Mouse (Mus musculus) E14TG2a.4 (cell line): ENCODE measurements around the gene Actr1a.

Experiments used
- CTCF ChIP-seq: conservative IDR thresholded peaks from 2 replicates; pipeline ENCODE4 v1.5.1; 2014; ENCODE audit warnings: low read length
- POU5F1 ChIP-seq: IDR thresholded peaks from 2 replicates; pipeline ENCODE4 v1.6.1; 2014; ENCODE audit warnings: low read length, borderline replicate concordance

DNA sequence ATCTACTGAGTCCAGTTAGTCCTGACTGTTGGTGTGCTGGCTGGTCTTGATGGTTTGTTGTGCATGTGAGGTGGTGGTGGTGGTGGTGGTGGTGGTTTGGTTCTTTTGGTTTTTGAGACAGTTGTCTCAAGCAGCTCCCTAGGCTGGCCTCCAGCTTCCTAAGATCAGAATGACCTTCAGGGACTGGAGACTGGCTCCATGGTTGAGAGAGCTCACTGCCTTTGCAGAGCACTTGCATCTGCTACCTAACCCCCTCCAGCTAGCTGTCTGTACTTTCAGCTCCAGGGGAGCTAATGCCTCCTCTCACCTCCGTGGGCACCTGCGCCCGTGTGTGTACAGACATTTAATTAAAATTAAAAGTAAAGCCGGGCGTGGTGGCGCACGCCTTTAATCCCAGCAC is 24.9 kb upstream of the Actr1a start:
- TF ChIP-seq CTCF (no peak), POU5F1 (no peak)
